Mouse (Mus musculus): ENCODE measurements around the gene Zfp97. TPM values are rescaled to one million over a fixed set of nuclear protein-coding genes. Genes with fewer than 3 reads are reported as not detected.
"Not testable (repeated sequence)": the region's sequence is repeated elsewhere in the genome, so short reads cannot be mapped to it uniquely, and the experiment has no call there.

The Zfp97 gene
- polyA plus RNA-seq (2012; fragmentation: generic; extraction: Trizol) = 0.33 TPM
- long read RNA-seq, experiment 1, partial matches to known transcripts = 0 of 2 reads
- long read RNA-seq, experiment 1, other reads (novel, unspliced or antisense) = 2 of 2 reads
- long read RNA-seq, experiment 2, partial matches to known transcripts = 1 of 25 reads
- long read RNA-seq, experiment 2, other reads (novel, unspliced or antisense) = 23 of 25 reads

GRCm38 (mm10) chr17:17120830-17121502, at the start of gene Zfp97:
Zfp97 (plus strand) TSS chr17:17121415.
- H3K79me3 ChIP-seq (ENCODE audit: low read depth); H3K36me3 ChIP-seq (ENCODE audit: control insufficient read depth, insufficient read depth); H3K4me3 ChIP-seq (ENCODE audit: insufficient read depth, poor library complexity, severe bottlenecking); H3K27me3 ChIP-seq (ENCODE audit: control insufficient read depth, insufficient read depth, insufficient read length); H3ac ChIP-seq (ENCODE audit: control insufficient read depth, insufficient read length, low read depth); H3K79me2 ChIP-seq (ENCODE audit: control insufficient read depth, insufficient read depth): not testable (repeated sequence)

- H3K36me3 ChIP-seq (ENCODE audit: control insufficient read depth, insufficient read depth); H3K4me3 ChIP-seq (ENCODE audit: insufficient read depth, poor library complexity, severe bottlenecking); H3K27me3 ChIP-seq (ENCODE audit: control insufficient read depth, insufficient read depth, insufficient read length); H3ac ChIP-seq (ENCODE audit: control insufficient read depth, insufficient read length, low read depth); H3K79me3 ChIP-seq (ENCODE audit: low read depth); H3K79me2 ChIP-seq (ENCODE audit: control insufficient read depth, insufficient read depth): not testable (repeated sequence)
These were observed 57.7 kb downstream of the Zfp97 start for GRCm38 (mm10) chr17:17178757-17179413.

GRCm38 (mm10) chr17:17194761-17195160, 73.5 kb downstream of the Zfp97 start:
- H3K79me2 ChIP-seq (ENCODE audit: control insufficient read depth, insufficient read depth); H3K27me3 ChIP-seq (ENCODE audit: control insufficient read depth, insufficient read depth, insufficient read length); H3K79me3 ChIP-seq (ENCODE audit: low read depth); H3K4me3 ChIP-seq (ENCODE audit: insufficient read depth, poor library complexity, severe bottlenecking); H3ac ChIP-seq (ENCODE audit: control insufficient read depth, insufficient read length, low read depth); H3K36me3 ChIP-seq (ENCODE audit: control insufficient read depth, insufficient read depth): not testable (repeated sequence)

GRCm38 (mm10) chr17:17195178-17195577, 74.0 kb downstream of the Zfp97 start:
- H3ac ChIP-seq (ENCODE audit: control insufficient read depth, insufficient read length, low read depth) = no peak overlapping the region
- H3K4me3 ChIP-seq (ENCODE audit: insufficient read depth, poor library complexity, severe bottlenecking) = no peak overlapping the region
- H3K27me3 ChIP-seq (ENCODE audit: control insufficient read depth, insufficient read depth, insufficient read length) = no peaks in the 10 kb centered on the region
- TF ChIP-seq FOSL1 (IDR thresholded peaks at IDR 0.05; ENCODE audit: insufficient read depth, low read length, poor library complexity, severe bottlenecking) (no peak), MYOG (IDR thresholded peaks at IDR 0.05; ENCODE audit: control insufficient read depth, extremely low read depth, insufficient read length) (no peak), USF1 (IDR thresholded peaks at IDR 0.05; ENCODE audit: low read depth) (no peak), CEBPB (IDR thresholded peaks at IDR 0.05; ENCODE audit: low read depth) (no peak), MYOD1 (IDR thresholded peaks at IDR 0.05; ENCODE audit: control insufficient read depth, insufficient read length, low read depth) (no peak)
- no peaks in the 10 kb centered on the region for H3K79me2 ChIP-seq (ENCODE audit: control insufficient read depth, insufficient read depth)
- no peaks in the 10 kb centered on the region for H3K36me3 ChIP-seq (ENCODE audit: control insufficient read depth, insufficient read depth)
- H3K79me3 ChIP-seq (ENCODE audit: low read depth) = peaks cover 8% of the 10 kb centered on the region

GRCm38 (mm10) chr17:17196111-17196510, 74.9 kb downstream of the Zfp97 start:
- H3K4me3 ChIP-seq (ENCODE audit: insufficient read depth, poor library complexity, severe bottlenecking); H3K27me3 ChIP-seq (ENCODE audit: control insufficient read depth, insufficient read depth, insufficient read length); H3ac ChIP-seq (ENCODE audit: control insufficient read depth, insufficient read length, low read depth); H3K36me3 ChIP-seq (ENCODE audit: control insufficient read depth, insufficient read depth); H3K79me3 ChIP-seq (ENCODE audit: low read depth); H3K79me2 ChIP-seq (ENCODE audit: control insufficient read depth, insufficient read depth): not testable (repeated sequence)

Other genes with a start within 250 kb of the Zfp97 start
- 1.6 TPM for gene Zfp960, start 57.3 kb upstream of the Zfp97 start, polyA plus RNA-seq (2012; fragmentation: generic; extraction: Trizol)